Mouse (Mus musculus): ENCODE data around the gene Drd4. TPM values are rescaled to one million over a fixed set of nuclear protein-coding genes. Genes with fewer than 3 reads are reported as not detected.
A peak's percentile ranks its signal among the peaks of the same experiment; 100 is the strongest.

The Drd4 gene
- total RNA-seq, 2 experiments from 2014 or later: 0.45 to 0.55 TPM

GRCm38 (mm10) chr7:141335044-141335579 lies 43.3 kb downstream of the Drd4 start:
- DNase-seq (ENCODE audit: low spot score in 2 of 2): no peak

GRCm38 (mm10) chr7:141335682-141336081 lies 43.9 kb downstream of the Drd4 start:
- peak in 1 of 2 experiments; percentile 45 for DNase-seq (ENCODE audit: low spot score in 2 of 2)

GRCm38 (mm10) chr7:141336296-141336695 lies 44.5 kb downstream of the Drd4 start:
- DNase-seq (ENCODE audit: low spot score in 2 of 2): no peak

- DNase-seq (ENCODE audit: low spot score in 2 of 2): no peak
Measured at GRCm38 (mm10) chr7:141337716-141338416, 46.1 kb downstream of the Drd4 start.

GRCm38 (mm10) chr7:141338576-141339131 lies 46.8 kb downstream of the Drd4 start, which contains the start of gene Eps8l2:
Gene Eps8l2, plus strand, starts transcription at chr7:141338880.
- DNase-seq (ENCODE audit: low spot score in 2 of 2): no peak

GRCm38 (mm10) chr7:141339215-141339920 lies 47.6 kb downstream of the Drd4 start:
- no peak for DNase-seq (ENCODE audit: low spot score in 2 of 2)

- DNase-seq (ENCODE audit: low spot score in 2 of 2): no peak
Measured at GRCm38 (mm10) chr7:141340023-141340422, 48.2 kb downstream of the Drd4 start.

- DNase-seq (ENCODE audit: low spot score in 2 of 2): no peak
Measured at GRCm38 (mm10) chr7:141340476-141340875, 48.7 kb downstream of the Drd4 start.

GRCm38 (mm10) chr7:141341689-141342226 lies 50.0 kb downstream of the Drd4 start:
- DNase-seq (ENCODE audit: low spot score in 2 of 2): no peak

- DNase-seq (ENCODE audit: low spot score in 2 of 2): no peak
Measured at GRCm38 (mm10) chr7:141343230-141343629, 51.4 kb downstream of the Drd4 start.

- DNase-seq (ENCODE audit: low spot score in 2 of 2): no peak
Measured at GRCm38 (mm10) chr7:141343696-141344095, 51.9 kb downstream of the Drd4 start.

- no peak for DNase-seq (ENCODE audit: low spot score in 2 of 2)
Measured at GRCm38 (mm10) chr7:141344787-141345186, 53.0 kb downstream of the Drd4 start.

Other genes starting within 250 kb of the Drd4 start
- 100 to 1,000 TPM; 103 to 123 TPM for gene B4galnt4, start 230.9 kb upstream of the Drd4 start, total RNA-seq (2021)
- not detected for gene Pkp3, start 213.8 kb upstream of the Drd4 start, total RNA-seq (2021)
- 1 to 10 TPM; 2.1 to 2.5 TPM for gene Sigirr, start 191.4 kb upstream of the Drd4 start, total RNA-seq (2021)
- not detected for gene Ano9, start 174.2 kb upstream of the Drd4 start, total RNA-seq (2021)
- gene Ptdss2, start 169.6 kb upstream of the Drd4 start, total RNA-seq (2021): 10 to 100 TPM; 47.9 to 68.4 TPM
- 10 to 100 TPM; 29.7 to 32.4 TPM for gene Rnh1, start 119.1 kb upstream of the Drd4 start, total RNA-seq (2021)
- gene Hras, start 98.0 kb upstream of the Drd4 start, total RNA-seq (2021): 100 to 1,000 TPM; 210 to 243 TPM
- gene Lrrc56, start 97.8 kb upstream of the Drd4 start, total RNA-seq (2021): 1 to 10 TPM; 5.0 to 5.8 TPM
- gene Lmntd2, start 77.9 kb upstream of the Drd4 start, total RNA-seq (2021): not detected
- gene Rassf7, start 76.1 kb upstream of the Drd4 start, total RNA-seq (2021): 1 to 10 TPM; 1.6 to 1.7 TPM
- 10 to 100 TPM; 71.6 to 72.7 TPM for gene Phrf1, start 63.2 kb upstream of the Drd4 start, total RNA-seq (2021)
- under 1 TPM; 0.29 to 0.64 TPM for gene Irf7, start 25.5 kb upstream of the Drd4 start, total RNA-seq (2021)
- not detected for gene Cdhr5, start 15.2 kb upstream of the Drd4 start, total RNA-seq (2021)
- under 1 TPM in 1 of 2 experiments, not detected in 1; 0.76 TPM for gene Sct, start 12.9 kb upstream of the Drd4 start, total RNA-seq (2021)
- gene Deaf1, start 35.7 kb downstream of the Drd4 start, total RNA-seq (2021): 100 to 1,000 TPM; 220 to 227 TPM
- gene Tmem80, start 35.7 kb downstream of the Drd4 start, total RNA-seq (2021): 10 to 100 TPM; 25.7 to 29.8 TPM
- 1 to 10 TPM; 2.3 to 2.4 TPM for gene Eps8l2, start 46.9 kb downstream of the Drd4 start, total RNA-seq (2021)
- 100 to 1,000 TPM; 115 to 126 TPM for gene Taldo1, start 100.2 kb downstream of the Drd4 start, total RNA-seq (2021)
- gene Gatd1, start 122.1 kb downstream of the Drd4 start, total RNA-seq (2021): 10 to 100 TPM; 34.4 to 39.3 TPM
- gene Cend1, start 137.5 kb downstream of the Drd4 start, total RNA-seq (2021): 100 to 1,000 TPM; 259 to 281 TPM
- gene Slc25a22, start 145.9 kb downstream of the Drd4 start, total RNA-seq (2021): 100 to 1,000 TPM; 281 to 341 TPM
- 1 to 10 TPM; 2.1 to 3.8 TPM for gene Pidd1, start 152.0 kb downstream of the Drd4 start, total RNA-seq (2021)
- 100 to 1,000 TPM; 648 to 721 TPM for gene Rplp2, start 155.4 kb downstream of the Drd4 start, total RNA-seq (2021)
- 10 to 100 TPM; 18.7 to 23.4 TPM for gene Pnpla2, start 163.2 kb downstream of the Drd4 start, total RNA-seq (2021)
- 1 to 10 TPM; 4.6 to 7.2 TPM for gene Cracr2b, start 169.1 kb downstream of the Drd4 start, total RNA-seq (2021)
- gene Cd151, start 175.4 kb downstream of the Drd4 start, total RNA-seq (2021): 10 to 100 TPM; 38.7 to 39.9 TPM
- gene Polr2l, start 183.1 kb downstream of the Drd4 start, total RNA-seq (2021): 10 to 100 TPM; 43.0 to 50.5 TPM
- gene Tspan4, start 183.2 kb downstream of the Drd4 start, total RNA-seq (2021): 10 to 100 TPM; 32.9 to 34.1 TPM
- gene Chid1, start 247.9 kb downstream of the Drd4 start, total RNA-seq (2021): 10 to 100 TPM; 68.7 to 69.8 TPM

All from layer of hippocampus, postnatal 10 days (tissue).